Mouse (Mus musculus) thymus, postnatal 25 days (tissue): ENCODE measurements around the gene Adgrd1.
"Not testable (repeated sequence)": the region's sequence is repeated elsewhere in the genome, so short reads cannot be mapped to it uniquely, and the experiment has no call there.

ENCODE experiments used
- DNase-seq: peaks from one replicate; pipeline ENCODE4 v3.0.0; 2022

The Adgrd1 gene

DNA sequence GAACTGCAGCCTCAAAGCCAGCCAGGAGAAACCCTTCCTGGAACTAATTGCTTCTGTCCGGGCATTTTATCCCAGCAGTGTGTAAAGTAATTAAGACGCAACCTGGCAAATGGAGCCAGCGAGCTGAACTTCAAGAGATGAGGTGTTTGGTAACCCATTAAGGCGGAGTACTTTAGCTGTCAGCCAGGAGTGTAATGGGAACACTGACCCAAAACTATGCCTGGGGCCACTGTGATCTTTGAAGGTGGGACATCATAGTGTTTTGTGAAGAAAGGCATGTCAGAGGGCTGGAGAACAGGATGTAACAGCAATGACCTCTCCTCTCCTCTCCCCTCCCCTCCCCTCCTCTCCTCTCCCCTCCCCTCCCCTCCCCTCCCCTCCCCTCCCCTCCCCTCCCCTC, 7.5 kb downstream of the Adgrd1 start:
- no peak for DNase-seq

DNA sequence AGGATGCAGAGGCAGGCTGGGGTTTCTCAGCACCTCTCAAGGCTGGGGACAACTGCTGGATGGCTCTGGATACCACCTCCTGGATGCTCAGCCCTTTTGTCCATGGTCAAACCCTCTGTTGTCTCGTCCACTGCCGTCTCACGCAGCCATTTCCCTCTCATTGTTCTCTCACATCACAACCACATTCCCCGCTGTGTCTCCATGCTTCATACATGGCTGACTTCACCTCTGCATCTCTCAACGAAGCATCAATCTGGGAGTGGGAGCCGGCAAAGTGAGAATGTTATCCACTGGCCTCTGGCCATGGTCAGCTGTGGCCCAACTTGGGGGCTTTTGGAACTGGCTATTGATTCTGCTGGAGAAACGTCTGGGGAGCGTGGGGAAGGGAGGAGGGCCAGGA, 15.2 kb downstream of the Adgrd1 start:
- DNase-seq: no peak

DNA sequence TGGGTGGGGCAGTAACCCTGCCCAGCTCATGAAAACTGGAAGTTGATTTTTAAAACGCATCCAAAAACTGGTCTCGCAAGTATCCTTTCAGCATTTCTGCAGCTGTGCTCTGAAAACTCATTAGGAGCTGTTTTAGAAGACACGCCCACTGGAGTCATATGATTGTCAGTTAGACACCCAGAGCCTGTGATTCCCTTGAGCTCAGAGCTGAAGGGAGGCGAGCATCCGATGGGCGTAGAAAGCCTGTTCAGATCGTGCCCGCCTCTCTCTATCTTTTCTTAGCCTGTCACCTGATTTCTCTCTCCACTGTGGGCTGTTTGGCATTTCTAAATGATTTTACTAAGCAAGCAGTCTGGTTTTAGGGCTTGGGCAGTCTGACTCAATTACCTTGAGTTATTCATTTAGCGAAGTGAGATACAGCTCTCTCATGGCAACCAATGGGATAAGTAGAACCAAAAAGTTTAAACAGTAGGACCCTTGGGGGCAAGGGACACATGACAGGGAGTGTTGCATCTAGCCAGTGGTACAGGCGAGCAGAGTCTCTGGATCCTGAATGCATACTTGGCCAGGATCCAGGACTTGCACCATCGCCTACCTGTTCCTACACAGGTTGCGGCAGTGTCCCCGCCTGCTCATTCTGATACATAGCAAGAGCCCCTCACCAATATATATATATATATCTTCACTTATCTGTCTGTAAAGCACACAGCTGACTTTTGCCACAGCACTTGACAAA, 17.4 kb downstream of the Adgrd1 start:
- no peak for DNase-seq

DNA sequence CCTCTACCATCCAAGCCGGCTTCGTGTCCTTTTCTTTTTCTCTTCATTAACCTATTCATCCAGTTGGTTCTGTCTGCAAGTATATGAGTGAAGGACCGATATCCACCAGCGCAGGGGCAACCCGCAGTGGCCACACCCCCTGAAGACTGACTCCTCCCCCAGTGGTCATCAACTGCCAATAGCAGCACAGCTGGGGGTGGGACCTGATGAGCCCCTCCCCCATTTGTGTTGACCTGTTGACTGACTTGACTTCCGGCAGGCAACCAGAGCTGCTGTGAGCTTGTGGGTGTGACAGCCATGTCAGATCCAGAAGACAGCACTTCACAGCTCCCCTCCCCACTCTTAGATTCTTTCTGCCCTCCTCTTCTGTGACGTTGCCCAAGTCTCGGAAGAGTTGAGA, 19.7 kb downstream of the Adgrd1 start:
- DNase-seq: no peak

DNA sequence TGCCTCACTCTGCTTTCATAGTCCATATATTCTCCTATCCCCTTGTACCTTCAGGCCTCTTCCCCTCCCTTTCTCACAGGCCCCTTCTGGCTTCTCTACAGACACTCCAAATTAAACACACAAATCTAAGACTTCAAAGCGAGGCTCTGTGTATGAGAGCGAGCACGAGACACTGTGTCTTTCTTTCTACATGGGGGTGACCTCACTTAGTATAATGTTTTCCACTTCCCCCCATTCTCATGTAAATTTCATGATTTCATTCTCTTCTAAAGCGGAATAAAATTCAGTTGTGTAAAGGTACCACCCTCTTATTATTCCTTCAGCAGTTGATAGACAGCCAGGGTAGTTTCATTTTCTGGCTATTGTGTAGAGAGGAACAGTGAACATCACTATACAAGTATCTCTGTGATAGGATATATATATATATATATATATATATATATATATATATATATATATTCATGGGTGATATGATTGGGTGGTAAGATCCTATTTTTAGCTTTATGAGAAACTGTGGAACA, 21.1 kb downstream of the Adgrd1 start:
- no peak for DNase-seq

DNA sequence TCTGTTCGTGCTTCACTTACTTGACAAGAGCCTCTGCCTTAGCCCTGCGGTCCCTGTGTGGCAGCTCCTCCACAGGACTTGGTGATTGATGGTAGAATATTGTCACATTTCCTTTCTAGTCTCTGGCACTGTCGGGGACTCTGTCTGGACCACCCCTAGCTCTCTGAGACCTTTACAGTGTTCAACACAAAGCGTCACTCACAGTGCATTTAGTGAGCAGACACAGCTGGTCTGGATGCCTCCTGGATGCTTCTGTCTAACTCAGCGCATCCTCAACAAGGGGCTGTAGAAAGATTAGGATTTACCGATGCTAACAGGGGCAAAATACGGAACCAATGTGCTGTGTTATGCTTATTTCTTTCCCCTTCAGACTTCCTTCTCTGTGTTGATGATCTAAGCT, 22.0 kb downstream of the Adgrd1 start:
- no peak for DNase-seq

DNA sequence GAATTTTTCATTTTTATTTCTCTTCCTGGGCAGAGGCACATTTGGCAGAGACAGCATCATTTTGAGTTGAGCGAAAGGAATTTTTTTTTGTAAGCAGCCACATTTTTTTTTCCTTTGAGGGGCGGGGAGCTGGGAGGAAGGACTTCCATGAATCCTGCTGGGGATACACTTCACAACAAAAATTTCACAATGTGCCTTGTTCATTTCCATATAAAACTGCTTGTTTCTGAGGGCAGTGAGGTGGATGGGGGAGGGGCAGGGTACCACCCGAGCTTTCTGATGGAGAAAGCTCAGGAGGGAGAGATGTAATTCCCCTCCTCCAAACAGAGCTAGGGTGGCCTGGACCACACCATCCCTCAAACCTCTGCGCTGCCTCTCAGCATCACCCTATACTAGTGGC, 22.6 kb downstream of the Adgrd1 start:
- DNase-seq: no peak

DNA sequence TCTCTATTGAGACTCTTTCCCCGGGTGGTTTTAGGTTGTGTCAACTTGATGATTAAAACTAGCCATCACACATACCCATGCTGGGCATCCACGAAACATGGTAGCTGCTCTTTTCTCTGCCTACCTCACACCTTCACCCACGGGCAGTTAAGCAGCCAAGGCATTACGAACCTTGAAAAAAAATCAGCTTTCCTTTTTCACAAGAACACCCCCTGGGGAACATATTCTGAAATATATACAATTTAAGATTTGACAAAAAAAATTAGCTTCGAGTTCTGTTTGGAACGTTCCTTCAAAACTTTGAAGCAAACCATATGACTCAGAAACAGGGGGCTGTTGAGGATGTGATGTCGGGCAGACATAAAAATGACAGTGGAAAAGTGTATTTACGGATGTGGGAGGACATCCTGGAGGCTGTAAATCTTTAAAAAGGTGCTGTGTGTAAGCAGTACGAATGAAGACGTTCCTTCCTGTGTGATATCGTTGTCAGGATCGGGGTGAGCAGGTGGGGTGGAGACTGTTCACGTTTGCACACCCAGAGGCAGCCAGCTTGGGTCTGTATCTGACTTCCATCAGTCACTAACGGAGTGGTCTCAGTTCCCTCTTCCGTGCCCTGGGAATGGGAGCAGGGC, 25.2 kb downstream of the Adgrd1 start:
- no peak for DNase-seq

DNA sequence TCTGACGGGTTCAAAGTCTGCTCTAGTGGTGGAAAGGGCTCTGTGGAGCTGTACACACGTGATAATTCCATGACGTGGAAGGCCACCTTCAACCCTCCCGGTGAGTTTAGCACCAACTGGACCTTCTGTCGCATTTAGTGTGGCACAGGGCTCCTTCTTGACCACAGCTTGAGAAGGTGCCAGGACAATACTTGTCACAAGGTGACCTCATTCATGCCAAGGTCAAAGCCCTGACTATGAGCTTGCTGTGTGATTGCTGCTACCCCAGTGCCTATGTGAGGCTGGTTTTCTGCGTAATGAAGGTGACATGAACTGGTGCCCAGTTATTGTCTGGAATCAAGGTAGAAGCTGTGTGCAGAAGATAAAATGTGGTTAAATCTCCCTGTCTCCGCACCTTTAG, 25.9 kb downstream of the Adgrd1 start:
- DNase-seq: no peak

DNA sequence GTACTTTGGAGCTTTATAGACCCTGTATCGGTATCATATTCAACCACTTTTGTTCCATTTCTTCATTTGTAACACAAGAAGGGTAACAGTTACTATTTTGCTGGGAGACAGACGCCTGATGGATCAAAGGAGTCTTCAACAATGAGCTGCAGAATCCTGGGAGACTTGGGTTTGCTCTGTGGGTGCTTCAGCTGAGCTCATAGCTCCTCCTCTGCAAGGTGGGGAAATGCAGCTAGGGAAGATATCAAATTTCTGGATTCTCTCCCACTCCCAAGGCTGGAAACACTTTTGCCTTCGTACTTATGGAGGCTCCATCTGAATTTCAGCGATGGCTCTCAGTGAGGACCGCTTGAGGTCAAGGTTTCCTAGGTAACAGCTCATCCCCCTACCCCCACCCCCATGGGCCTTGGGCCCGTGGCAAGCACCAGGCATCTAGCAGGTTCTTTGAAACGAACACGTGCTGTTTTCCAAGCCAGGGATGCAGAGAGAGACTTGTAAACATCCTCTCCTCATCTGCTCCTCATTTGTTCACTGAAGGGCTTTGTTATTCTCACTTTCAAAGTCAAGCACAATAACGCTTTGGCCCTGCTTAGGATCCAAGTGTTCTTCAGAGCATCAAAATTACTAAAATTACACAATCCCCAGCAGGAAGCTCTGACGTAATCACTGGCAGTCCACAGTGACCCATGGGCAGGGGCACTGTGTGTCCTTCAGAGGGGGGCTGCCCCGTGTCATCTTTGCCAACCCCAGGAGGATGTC, 27.7 kb downstream of the Adgrd1 start:
- no peak for DNase-seq

DNA sequence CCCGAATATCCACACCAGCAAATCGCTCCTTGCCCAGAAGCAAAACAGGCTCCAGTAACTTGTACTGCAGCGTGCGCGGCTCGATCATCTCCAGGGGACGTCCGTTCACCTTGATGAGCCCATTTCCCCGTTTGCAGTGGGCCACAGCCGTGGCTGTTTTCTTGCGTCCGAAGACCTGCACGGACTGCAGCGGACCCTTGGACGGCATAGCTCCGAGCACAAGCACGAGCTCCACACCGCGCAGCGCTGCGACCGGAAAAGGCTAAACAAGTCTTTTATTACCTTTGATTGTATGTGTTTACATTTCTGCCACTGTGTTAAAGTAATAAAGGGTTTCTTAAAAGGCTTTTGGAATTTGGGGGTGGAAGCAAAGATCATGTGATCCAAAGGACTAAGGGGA, 31.8 kb downstream of the Adgrd1 start:
- DNase-seq: not testable (repeated sequence)

DNA sequence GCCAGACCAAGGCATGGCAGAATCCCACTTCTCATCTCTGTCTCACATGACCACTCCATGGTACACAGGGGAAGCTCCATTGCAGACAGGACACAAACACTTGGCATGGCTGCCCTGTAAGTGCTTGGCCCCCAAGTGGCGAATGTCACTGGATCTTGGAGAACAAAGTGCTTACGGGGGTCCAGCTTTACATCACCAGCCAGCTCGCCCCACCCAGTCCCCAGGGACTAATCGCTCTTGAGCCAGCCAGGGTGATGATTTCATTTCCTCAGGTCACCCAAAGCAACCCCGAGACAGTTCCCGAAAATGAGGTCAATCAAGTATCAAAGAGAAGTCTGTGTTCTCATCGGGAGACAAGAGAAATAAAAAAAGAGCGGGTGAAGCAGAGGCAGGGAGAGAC, 33.8 kb downstream of the Adgrd1 start:
- DNase-seq: no peak

DNA sequence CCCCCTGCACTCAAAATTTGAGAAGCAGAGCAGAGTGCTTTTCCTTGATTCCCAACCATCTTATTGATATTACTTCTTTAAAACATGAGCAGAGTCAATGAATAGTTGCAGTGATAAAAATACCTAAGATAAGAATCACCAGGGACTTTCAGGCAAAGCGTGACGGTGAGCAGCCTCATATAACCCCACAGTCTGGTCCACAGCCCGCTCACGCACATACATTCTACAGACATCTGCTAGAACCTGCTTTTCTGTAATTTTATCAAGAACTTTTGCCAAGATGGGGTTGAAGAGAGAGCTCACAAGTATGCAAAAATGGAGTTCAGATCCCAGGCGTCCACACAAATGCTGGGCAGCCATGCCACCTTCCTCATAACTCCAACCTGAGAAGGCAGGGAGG, 40.9 kb downstream of the Adgrd1 start:
- DNase-seq: no peak

DNA sequence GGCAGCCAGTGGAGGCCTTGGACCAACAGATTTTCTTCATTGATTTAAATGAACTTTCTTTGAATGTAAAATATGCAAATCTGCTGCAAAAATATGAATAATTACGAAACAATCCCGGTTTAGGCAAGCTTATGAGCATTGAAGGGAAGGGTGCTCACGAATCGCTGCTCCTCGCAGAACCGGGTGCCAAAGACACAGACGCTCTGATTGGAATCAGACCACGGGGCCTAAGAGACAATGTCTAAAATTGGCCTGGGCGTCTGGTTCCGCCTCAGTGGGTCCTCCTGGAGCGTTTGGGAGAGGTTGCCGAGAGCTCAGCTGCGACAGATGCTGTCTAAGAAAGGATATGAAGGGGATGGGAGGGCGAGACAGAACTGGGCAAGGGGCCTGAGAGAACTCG, 42.0 kb downstream of the Adgrd1 start:
- DNase-seq: no peak

DNA sequence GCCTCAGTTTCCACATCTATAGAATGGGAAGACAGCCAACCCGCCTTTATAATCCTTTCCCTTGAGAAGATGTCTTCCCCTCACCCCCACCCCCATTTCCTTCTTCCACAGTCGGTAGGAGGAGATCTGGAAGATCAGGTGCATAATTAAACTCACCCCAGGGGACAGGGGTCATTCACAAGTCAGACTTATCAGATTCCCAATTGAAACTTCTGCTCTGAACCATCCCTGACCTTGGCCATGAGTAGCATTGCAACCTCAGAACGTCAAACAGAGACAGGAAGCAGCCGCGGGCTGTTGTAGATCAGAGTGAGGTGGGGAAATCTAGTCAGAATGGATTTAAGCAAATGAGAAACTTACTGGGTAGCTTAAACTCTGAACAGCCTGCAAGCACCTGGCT, 46.3 kb downstream of the Adgrd1 start:
- no peak for DNase-seq

DNA sequence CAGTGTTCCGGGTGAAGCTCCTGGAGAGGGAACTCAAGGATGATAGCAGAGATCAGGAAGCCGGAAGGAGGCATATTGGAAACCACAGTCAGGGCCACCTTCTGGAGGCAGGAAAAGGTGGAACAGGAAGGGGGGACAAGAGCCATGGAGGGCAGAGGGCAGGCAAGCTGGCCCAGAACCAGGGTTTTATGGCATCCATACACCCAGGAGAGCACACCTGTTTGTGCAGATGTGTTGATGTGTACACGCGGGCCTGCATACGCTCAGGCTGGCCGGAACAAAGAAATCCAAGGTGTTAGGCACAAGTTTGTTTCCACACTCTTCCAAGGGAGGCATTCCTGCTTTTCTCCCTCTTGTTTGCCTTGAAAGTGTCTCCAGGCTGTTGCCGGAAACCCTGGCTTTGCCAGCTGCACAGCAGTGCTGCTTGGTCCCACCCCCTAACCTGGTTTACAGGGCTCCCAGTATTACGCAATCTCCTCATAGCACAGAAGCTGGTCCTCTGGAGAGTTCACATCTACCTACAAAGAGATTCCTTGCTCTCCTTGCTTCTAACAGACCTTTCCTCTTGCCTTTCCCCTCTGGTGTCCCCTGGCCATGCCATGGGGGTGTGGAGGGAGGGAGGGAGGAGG, 48.9 kb downstream of the Adgrd1 start:
- no peak for DNase-seq

DNA sequence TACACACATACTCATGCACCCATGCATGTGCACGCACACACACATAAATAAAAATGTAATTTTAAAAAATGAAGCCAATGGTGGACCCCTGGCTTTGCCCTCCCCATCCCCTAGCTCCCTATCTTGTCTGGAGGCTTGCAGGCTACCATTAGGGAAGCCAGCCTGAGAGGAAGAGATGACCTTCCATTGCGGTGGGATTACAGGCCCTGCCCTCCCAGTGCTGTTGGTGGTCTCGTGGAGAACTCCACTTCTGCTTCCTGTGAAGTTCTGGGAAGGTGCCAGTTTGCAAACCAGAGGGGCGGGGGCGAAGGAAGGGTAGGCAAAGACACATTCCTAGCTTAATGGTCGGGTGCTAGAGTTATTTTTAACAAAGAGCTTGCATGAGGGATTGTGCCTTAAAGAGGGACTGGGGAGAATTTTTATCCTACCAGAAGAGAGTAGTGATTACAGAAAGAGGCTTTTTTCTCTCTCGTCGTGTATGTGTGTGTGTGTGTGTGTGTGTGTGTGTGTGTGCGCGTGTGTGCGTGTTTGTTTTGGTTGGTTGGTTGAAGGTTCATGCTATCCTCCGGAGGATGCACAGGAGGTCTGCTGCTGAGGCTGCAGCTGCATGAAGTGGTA, 50.5 kb downstream of the Adgrd1 start:
- DNase-seq: no peak

DNA sequence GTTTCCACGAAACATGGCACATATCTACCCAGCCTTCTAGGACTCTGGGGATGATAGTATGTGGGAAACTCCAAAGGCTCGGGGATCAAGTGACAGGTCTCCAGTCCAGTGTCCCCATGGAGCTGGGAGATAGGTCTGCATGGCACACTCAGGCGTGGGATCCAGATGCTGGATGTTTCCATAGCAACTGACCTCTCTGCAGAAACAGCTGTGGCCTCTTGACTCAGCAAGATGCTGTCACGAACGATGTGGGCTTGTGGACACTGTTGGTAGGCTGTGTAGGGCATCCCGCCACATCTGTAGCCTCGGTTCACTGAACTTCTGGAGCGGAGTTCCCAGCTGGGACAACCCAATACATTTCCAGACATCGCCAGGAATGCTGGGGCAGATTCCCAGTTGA, 51.9 kb downstream of the Adgrd1 start:
- DNase-seq: no peak

DNA sequence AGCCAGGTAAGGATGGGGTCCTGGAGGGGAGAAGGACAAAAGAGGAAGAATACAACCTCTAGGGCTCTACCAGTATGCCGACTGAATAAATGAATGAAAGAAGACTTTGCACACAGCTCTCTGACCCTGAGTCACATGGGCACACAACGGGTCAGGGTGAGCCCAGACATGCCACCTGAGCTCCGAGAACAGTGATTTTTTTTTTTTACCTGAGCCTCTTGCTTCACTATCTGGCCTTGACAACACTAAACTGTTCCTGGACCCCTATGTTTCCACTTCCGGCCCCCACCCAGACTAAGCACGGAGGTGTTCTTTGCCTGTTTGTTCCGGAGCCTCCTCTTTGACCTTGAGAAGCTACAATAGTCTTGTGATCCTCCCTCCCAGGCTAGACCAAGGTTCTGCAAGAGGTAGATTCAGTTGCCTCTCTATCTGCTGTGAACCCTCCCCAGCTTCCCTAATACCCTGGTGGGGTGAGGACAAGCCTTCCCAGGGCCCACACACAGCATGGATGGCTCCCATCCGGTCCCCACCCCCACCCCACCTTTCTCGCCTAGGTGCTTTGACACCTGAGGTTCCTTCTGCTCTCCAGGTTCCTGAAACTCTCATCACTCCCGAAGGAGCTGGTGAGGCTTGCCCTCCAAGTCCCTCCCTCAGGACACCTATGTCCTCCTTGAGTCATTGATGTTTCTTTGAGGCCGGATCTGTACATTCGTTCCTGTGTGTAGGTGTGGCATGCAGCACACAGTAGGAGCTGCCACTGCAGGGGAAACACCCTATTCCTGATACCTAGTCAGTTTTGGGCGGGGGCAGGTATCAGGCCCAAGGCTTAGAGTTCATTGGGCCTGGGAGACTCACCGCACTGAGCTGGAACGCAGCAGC, 58.7 kb downstream of the Adgrd1 start:
- DNase-seq: no peak

DNA sequence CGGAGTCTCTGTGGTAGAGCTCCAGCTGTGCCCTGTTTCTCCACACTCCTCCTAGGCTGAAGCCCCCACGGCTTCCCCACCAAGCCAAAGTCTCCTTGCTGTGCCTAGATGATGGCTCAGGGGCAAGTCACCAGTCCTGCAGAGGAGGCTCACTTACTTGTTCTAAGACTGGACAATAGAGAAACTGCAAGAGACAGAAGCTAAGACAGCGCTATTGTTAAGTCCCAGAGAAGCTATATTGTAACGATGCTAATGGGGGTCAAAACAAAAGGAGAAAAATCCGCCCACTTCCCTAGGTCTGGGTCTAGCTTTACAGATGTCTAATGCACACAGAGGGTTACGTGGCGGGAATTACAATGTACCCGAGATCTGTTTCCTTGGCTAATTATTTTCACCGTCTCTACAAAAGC, 59.4 kb downstream of the Adgrd1 start:
- DNase-seq: no peak

DNA sequence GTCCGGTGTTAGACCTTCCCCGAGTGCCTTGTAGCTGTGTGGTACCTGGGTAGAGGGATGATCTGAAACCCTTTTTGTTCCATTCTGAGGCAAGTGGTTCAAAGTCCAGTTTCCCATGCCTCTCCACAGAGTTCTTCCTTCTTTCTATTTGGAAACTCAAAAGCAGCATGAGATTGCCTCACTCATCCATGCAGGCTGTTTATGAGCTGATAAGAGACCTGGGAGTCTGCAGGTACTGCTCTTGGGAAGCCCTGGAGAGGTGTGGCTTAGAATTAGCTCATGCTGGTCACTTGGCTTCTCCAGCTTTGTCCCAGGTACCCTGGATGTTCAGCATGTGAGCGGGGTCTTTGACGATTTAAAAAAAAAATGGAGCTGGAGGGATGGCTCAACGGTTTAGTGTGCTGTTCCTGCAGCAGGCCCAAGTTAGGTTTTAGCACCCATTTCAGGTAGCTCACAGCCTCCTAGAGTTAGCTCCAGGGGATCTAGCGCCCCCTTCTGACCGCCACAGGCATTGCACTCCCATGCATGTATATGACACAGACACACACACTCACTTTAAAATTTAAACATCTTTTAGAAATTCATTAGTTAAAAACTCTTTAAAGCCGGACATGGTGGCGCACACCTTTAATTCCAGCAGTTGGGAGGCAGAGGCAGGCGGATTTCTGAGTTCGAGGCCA, 65.0 kb downstream of the Adgrd1 start:
- DNase-seq: peak; percentile 7
